Mouse (Mus musculus) limb, embryonic 11.5 days (tissue): ENCODE measurements around the gene Selenoh. TPM values are rescaled to one million over a fixed set of nuclear protein-coding genes. Genes with fewer than 3 reads are reported as not detected.

Experiments
- polyA plus RNA-seq: library from polyadenylated mRNA; unstranded; fragments of >200 nt; fragmentation: Nextera tagmentation; extraction: Ambion mirVana; gene quantifications from 2 replicates; pipeline ENCODE4 v1.2.1, GENCODE M21; 2014

The Selenoh gene
- polyA plus RNA-seq, 1 experiment from 2014 or later = 509 TPM

Other genes with a start within 250 kb of the Selenoh start
- gene Calcrl, start 245.4 kb downstream of the Selenoh start, polyA plus RNA-seq = 18.7 and 19.7 TPM in 2 replicates
- 12.4 and 14.1 TPM in 2 replicates for gene Tfpi, start 194.0 kb downstream of the Selenoh start, polyA plus RNA-seq
- 35.2 and 38.7 TPM in 2 replicates for gene Ctnnd1, start 20.0 kb downstream of the Selenoh start, polyA plus RNA-seq
- 0.09 and 0.37 TPM in 2 replicates for gene Btbd18, start 11.7 kb downstream of the Selenoh start, polyA plus RNA-seq
- not detected in 2 replicates for gene Gm28635, start 7.3 kb upstream of the Selenoh start, polyA plus RNA-seq
- 54.1 and 55.4 TPM in 2 replicates for gene Med19, start 7.6 kb upstream of the Selenoh start, polyA plus RNA-seq
- gene Tmx2, start 8.4 kb upstream of the Selenoh start, polyA plus RNA-seq = 129 TPM in 2 replicates
- gene Zdhhc5, start 44.4 kb upstream of the Selenoh start, polyA plus RNA-seq = 31.1 and 32.6 TPM in 2 replicates
- gene Clp1, start 56.6 kb upstream of the Selenoh start, polyA plus RNA-seq = 57.3 and 57.6 TPM in 2 replicates
- gene Ypel4, start 63.3 kb upstream of the Selenoh start, polyA plus RNA-seq = 7.4 and 9.9 TPM in 2 replicates
- 4.6 and 6.1 TPM in 2 replicates for gene Gm19426, start 72.9 kb upstream of the Selenoh start, polyA plus RNA-seq
- 12.4 and 13.3 TPM in 2 replicates for gene Serping1, start 104.7 kb upstream of the Selenoh start, polyA plus RNA-seq
- 21.9 and 23.3 TPM in 2 replicates for gene Ube2l6, start 128.1 kb upstream of the Selenoh start, polyA plus RNA-seq
- 0.10 and 0.32 TPM in 2 replicates for gene Smtnl1, start 151.9 kb upstream of the Selenoh start, polyA plus RNA-seq
- 46.9 and 53.6 TPM in 2 replicates for gene Timm10, start 156.2 kb upstream of the Selenoh start, polyA plus RNA-seq
- 36.0 and 37.8 TPM in 2 replicates for gene Slc43a1, start 168.1 kb upstream of the Selenoh start, polyA plus RNA-seq
- 0.75 and 0.96 TPM in 2 replicates for gene Rtn4rl2, start 215.9 kb upstream of the Selenoh start, polyA plus RNA-seq